Mouse (Mus musculus): ENCODE measurements around the gene Ntsr1. TPM values are rescaled to one million over a fixed set of nuclear protein-coding genes. Genes with fewer than 3 reads are reported as not detected.

The Ntsr1 gene
- 1.3 and 1.8 TPM in 2 replicates for polyA plus RNA-seq (2015; fragmentation: Nextera tagmentation; extraction: Ambion mirVana)

- Histone ChIP-seq H3K4me2 (peak within 1 kb of the TSS; percentile 71), H3K4me3 (peak within 1 kb of the TSS; percentile 45), H3K9ac (peak within 1 kb of the TSS; percentile 67), H3K4me1 (peaks cover 43% of the 10 kb centered on the region), H3K27ac (replicated peaks) (no peak within 1 kb of the TSS), H3K9me3 (no peaks in the 10 kb centered on the region), H3K27me3 (replicated peaks) (peaks cover 72% of the 10 kb centered on the region), H3K36me3 (no peaks in the 10 kb centered on the region)
- 1% methylated on average over 30 of the region's 30 CpGs for WGBS
- no peak for ATAC-seq (ENCODE audit: extremely low read depth, insufficient number of reproducible peaks, low FRiP score, low TSS enrichment)
Observed at GRCm38 (mm10) chr2:180499741-180500140, at the start of gene Ntsr1. Gene Ntsr1 (plus strand): TSS chr2:180499976.

DNA sequence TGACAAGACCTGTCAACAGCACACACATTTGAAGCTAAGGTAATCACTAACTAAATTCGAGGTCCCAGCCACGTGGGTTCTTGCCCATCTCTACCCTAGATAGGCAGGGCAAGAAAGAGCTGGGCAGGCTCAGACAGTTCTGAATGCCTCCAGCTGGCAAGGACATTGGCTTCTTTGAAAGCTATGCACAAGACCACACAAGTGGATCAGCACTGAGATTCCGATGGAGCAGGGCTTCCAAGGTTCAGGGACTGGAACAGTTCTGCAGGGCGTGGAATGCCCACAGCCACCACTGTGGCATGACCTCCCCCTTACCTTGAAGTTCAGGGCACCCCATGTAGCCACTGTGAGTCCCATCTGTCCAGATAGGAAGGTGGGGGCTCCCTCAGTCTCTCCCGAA, 49.2 kb upstream of the Ntsr1 start:
- H3K4me1 ChIP-seq: peaks cover 6% of the 10 kb centered on the region
- H3K27me3 ChIP-seq (replicated peaks): peaks cover 19% of the 10 kb centered on the region; the same call in 1 of the 2 replicates
- H3K9ac ChIP-seq: no peak overlapping the region
- H3K9me3 ChIP-seq: no peaks in the 10 kb centered on the region
- no peak overlapping the region for H3K4me3 ChIP-seq
- no peak overlapping the region for H3K27ac ChIP-seq (replicated peaks)
- no peak overlapping the region for H3K4me2 ChIP-seq
- no peak for ATAC-seq (ENCODE audit: extremely low read depth, insufficient number of reproducible peaks, low FRiP score, low TSS enrichment)
- 77% methylated on average over 5 of the region's 5 CpGs for WGBS
- no peaks in the 10 kb centered on the region for H3K36me3 ChIP-seq

DNA sequence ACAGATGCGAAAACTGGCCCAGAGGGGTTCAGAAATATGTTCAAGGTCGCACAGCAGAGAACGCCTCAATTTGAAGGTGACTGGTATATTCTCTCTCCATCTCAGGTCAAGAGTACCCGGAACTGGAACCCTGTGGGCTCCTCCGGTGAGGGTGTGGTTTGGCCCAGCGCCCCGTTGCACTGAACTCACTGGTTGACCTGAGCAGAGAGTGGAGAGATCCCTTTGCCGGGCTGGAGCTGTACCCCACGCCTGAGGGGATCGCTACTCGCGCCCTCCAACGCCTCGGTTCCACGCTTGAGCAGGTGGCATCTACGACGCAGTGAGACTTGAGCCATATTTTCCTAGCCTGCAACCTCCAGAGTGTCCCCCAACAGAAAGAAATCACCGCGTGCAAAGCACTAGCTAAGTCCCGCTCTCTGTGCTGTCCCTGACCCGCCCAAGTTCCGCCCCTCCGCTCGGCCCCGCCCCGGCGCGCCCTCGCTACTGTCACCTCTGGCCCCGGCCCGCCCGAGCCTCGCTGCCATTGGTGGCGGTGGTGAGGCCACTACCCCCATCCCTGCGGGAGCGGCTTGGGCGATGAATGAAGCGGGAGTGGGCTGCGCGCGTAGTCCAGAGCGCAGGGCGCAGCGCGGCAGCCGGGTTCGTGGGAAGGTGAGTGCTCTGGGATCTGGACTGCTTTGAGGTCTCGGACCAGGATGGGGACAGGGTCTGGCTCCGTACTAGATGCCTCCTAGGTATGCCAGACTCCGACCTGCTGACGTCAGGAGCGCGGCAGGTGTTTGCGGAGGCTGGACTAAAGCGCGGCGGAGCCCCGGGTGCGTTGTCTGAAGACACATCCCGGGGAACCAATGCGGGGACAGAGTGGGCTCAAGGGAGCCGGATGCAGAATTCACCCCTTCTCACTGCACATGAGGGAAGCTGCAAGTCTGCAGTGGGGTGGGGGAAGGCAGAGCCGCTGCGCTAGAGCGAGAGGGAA, 43.8 kb upstream of the Ntsr1 start, which contains the start of gene Slco4a1:
Gene Slco4a1, plus strand, starts transcription at position 523 of the 976 bp plus-strand sequence.
- WGBS: 2% methylated on average over 65 of the region's 65 CpGs
- no peaks in the 10 kb centered on the region for H3K36me3 ChIP-seq
- ATAC-seq (ENCODE audit: extremely low read depth, insufficient number of reproducible peaks, low FRiP score, low TSS enrichment): peak; percentile 76
- peaks cover 18% of the 10 kb centered on the region for H3K4me1 ChIP-seq
- peak within 1 kb of the TSS; percentile 57 for H3K4me3 ChIP-seq
- no peaks in the 10 kb centered on the region for H3K9me3 ChIP-seq
- peak within 1 kb of the TSS; percentile 90 for H3K4me2 ChIP-seq
- peaks cover 47% of the 10 kb centered on the region for H3K27me3 ChIP-seq (replicated peaks)
- no peak within 1 kb of the TSS for H3K27ac ChIP-seq (replicated peaks)
- peak within 1 kb of the TSS; percentile 50 for H3K9ac ChIP-seq

- H3K4me3 ChIP-seq: peak overlapping the region; percentile 57
- peaks cover 18% of the 10 kb centered on the region for H3K4me1 ChIP-seq
- no peak overlapping the region for H3K27ac ChIP-seq (replicated peaks)
- no peaks in the 10 kb centered on the region for H3K9me3 ChIP-seq
- WGBS: 2% methylated on average over 27 of the region's 28 CpGs
- no peaks in the 10 kb centered on the region for H3K36me3 ChIP-seq
- no peak for ATAC-seq (ENCODE audit: extremely low read depth, insufficient number of reproducible peaks, low FRiP score, low TSS enrichment)
- H3K4me2 ChIP-seq: peak overlapping the region; percentile 90
- peaks cover 47% of the 10 kb centered on the region for H3K27me3 ChIP-seq (replicated peaks)
- peak overlapping the region; percentile 50 for H3K9ac ChIP-seq
Observed at GRCm38 (mm10) chr2:180456705-180457104, 43.1 kb upstream of the Ntsr1 start.

- 55% methylated on average over 2 of the region's 2 CpGs for WGBS
- H3K27me3 ChIP-seq (replicated peaks): peaks cover 50% of the 10 kb centered on the region
- no peak overlapping the region for H3K4me2 ChIP-seq
Observed at GRCm38 (mm10) chr2:180457680-180458079, 42.1 kb upstream of the Ntsr1 start.

GRCm38 (mm10) chr2:180459437-180459836, 40.3 kb upstream of the Ntsr1 start:
- Histone ChIP-seq H3K9me3 (no peaks in the 10 kb centered on the region), H3K27me3 (replicated peaks) (peaks cover 56% of the 10 kb centered on the region), H3K4me1 (peaks cover 18% of the 10 kb centered on the region), H3K9ac (no peak overlapping the region), H3K4me2 (no peak overlapping the region), H3K27ac (replicated peaks) (no peak overlapping the region), H3K4me3 (no peak overlapping the region), H3K36me3 (no peaks in the 10 kb centered on the region)
- 66% methylated on average over 4 of the region's 4 CpGs for WGBS
- no peak for ATAC-seq (ENCODE audit: extremely low read depth, insufficient number of reproducible peaks, low FRiP score, low TSS enrichment)

More at GRCm38 (mm10) chr2:180457680-180458079, 42.1 kb upstream of the Ntsr1 start:
- Histone ChIP-seq H3K4me3 (no peak overlapping the region), H3K36me3 (no peaks in the 10 kb centered on the region), H3K27ac (replicated peaks) (no peak overlapping the region), H3K4me1 (peaks cover 18% of the 10 kb centered on the region), H3K9me3 (no peaks in the 10 kb centered on the region), H3K9ac (no peak overlapping the region)
- no peak for ATAC-seq (ENCODE audit: extremely low read depth, insufficient number of reproducible peaks, low FRiP score, low TSS enrichment)

GRCm38 (mm10) chr2:180460801-180461200, 39.0 kb upstream of the Ntsr1 start:
- H3K9ac ChIP-seq: no peak overlapping the region
- H3K27me3 ChIP-seq (replicated peaks): peaks cover 48% of the 10 kb centered on the region
- H3K4me1 ChIP-seq: peaks cover 10% of the 10 kb centered on the region
- H3K4me2 ChIP-seq: no peak overlapping the region
- no peaks in the 10 kb centered on the region for H3K36me3 ChIP-seq
- WGBS: 58% methylated on average over 8 of the region's 8 CpGs
- H3K4me3 ChIP-seq: no peak overlapping the region
- no peak overlapping the region for H3K27ac ChIP-seq (replicated peaks)
- H3K9me3 ChIP-seq: no peaks in the 10 kb centered on the region
- no peak for ATAC-seq (ENCODE audit: extremely low read depth, insufficient number of reproducible peaks, low FRiP score, low TSS enrichment)

DNA sequence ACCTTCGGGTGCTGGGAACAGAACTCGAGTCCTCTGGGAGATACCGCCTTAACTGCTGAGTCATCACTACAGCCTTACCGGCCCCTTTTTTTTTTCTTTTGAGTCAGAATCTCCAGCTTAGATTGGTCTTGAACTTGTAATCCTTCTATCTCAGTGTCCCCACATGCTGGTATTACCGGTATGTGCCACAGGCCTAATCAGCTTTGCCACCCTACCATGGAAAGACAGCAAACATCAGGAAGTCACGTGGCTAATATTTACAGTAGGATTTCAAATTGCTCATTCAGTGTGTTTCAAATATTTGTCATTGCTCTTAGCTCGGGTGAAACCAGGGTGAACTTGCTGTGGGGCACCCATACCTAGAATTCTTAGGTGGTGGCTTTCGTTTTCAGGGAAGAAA, 37.2 kb upstream of the Ntsr1 start:
- no peak for ATAC-seq (ENCODE audit: extremely low read depth, insufficient number of reproducible peaks, low FRiP score, low TSS enrichment)
- H3K9me3 ChIP-seq: no peaks in the 10 kb centered on the region
- no peak overlapping the region for H3K9ac ChIP-seq
- H3K4me1 ChIP-seq: no peaks in the 10 kb centered on the region
- no peaks in the 10 kb centered on the region for H3K36me3 ChIP-seq
- 80% methylated on average over 8 of the region's 8 CpGs for WGBS
- no peak overlapping the region for H3K27ac ChIP-seq (replicated peaks)
- peaks cover 31% of the 10 kb centered on the region for H3K27me3 ChIP-seq (replicated peaks)
- no peak overlapping the region for H3K4me2 ChIP-seq
- no peak overlapping the region for H3K4me3 ChIP-seq

DNA sequence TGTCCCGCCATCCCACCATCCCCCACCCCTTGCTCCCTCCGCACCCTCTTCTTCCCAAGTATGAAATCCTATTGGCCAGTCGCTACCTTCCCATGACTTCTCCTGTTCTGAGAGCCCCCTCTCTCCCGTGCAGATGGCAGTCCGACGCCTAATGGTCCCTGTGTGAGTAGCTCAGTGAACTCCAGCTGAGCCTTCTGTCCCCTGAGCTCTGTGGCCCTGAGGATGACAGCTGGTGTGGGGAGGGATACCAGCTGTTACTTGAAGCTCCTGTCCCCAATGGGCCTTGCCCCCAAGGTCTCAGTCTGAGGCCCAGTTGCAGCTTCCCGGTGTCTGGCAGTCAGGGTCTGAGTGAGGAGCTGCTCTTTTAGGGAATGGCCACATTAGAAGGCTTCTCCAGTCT, 33.3 kb upstream of the Ntsr1 start:
- 60% methylated on average over 7 of the region's 7 CpGs for WGBS
- no peak overlapping the region for H3K4me2 ChIP-seq
- no peaks in the 10 kb centered on the region for H3K9me3 ChIP-seq
- H3K9ac ChIP-seq: no peak overlapping the region
- no peak overlapping the region for H3K4me3 ChIP-seq
- peaks cover 19% of the 10 kb centered on the region for H3K27me3 ChIP-seq (replicated peaks)
- ATAC-seq (ENCODE audit: extremely low read depth, insufficient number of reproducible peaks, low FRiP score, low TSS enrichment): no peak
- H3K27ac ChIP-seq (replicated peaks): no peak overlapping the region
- H3K4me1 ChIP-seq: no peaks in the 10 kb centered on the region
- no peaks in the 10 kb centered on the region for H3K36me3 ChIP-seq

DNA sequence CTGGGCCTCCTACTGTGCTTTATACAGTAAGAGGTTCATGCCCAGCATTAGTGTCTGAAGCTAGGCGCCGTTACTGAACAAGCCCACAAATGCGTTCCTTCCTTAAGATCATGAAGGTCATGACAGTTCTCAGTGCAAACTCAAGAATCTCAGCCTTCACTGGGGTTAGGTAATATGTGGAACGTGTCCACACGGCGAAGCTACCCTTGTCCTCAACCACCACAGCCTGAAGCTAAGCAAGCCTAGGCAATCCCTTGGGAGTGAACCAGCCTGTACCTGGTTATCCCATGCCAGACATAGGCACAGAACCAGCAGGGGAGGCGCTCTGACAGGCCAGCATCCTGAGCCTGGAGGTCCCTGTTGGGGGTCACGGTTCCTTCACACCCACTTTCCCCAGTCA, 30.9 kb upstream of the Ntsr1 start:
- H3K4me1 ChIP-seq: peaks cover 6% of the 10 kb centered on the region; the same call in 1 of the 2 replicates
- no peaks in the 10 kb centered on the region for H3K9me3 ChIP-seq
- H3K4me3 ChIP-seq: no peak overlapping the region
- WGBS: 85% methylated on average over 8 of the region's 8 CpGs
- no peaks in the 10 kb centered on the region for H3K36me3 ChIP-seq
- peaks cover 18% of the 10 kb centered on the region for H3K27me3 ChIP-seq (replicated peaks)
- H3K4me2 ChIP-seq: no peak overlapping the region
- H3K27ac ChIP-seq (replicated peaks): no peak overlapping the region
- ATAC-seq (ENCODE audit: extremely low read depth, insufficient number of reproducible peaks, low FRiP score, low TSS enrichment): no peak
- H3K9ac ChIP-seq: no peak overlapping the region

DNA sequence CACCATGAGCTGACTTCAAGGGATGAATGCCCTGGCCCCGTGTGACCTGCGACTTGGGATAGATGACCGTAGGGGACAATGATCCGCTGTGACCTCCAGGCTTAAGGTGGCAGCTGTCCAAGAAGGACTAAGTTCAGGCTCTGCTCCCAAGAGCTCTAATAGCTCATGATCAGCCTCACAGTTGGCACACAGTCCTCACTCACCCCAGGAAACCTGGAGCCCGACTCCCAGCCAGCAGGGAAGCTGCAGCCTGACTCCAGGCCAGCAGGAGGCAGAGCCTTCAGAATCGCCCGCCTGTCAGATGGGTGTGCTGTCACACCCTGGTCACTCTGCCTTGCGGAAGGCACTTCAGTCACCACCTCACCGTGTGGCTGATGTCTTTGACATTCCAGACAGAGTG, 30.0 kb upstream of the Ntsr1 start:
- no peak overlapping the region for H3K4me3 ChIP-seq
- H3K9ac ChIP-seq: no peak overlapping the region
- 47% methylated on average over 9 of the region's 9 CpGs for WGBS
- no peaks in the 10 kb centered on the region for H3K36me3 ChIP-seq
- H3K4me1 ChIP-seq: peaks cover 6% of the 10 kb centered on the region; the same call in 1 of the 2 replicates
- no peak overlapping the region for H3K4me2 ChIP-seq
- ATAC-seq (ENCODE audit: extremely low read depth, insufficient number of reproducible peaks, low FRiP score, low TSS enrichment): no peak
- no peak overlapping the region for H3K27ac ChIP-seq (replicated peaks)
- peaks cover 18% of the 10 kb centered on the region for H3K27me3 ChIP-seq (replicated peaks)
- H3K9me3 ChIP-seq: no peaks in the 10 kb centered on the region

Measured in heart, embryonic 13.5 days (tissue).